Mouse (Mus musculus): Measurements from ENCODE around the gene Rasgrf2.

Gene Rasgrf2

GRCm38 (mm10) chr13:91929943-91930726 lies 201.3 kb downstream of the Rasgrf2 start:
- TF ChIP-seq GATA4 (IDR thresholded peaks at IDR 0.05; ENCODE audit: insufficient replicate concordance, low read length): no peak

- no peak for TF ChIP-seq GATA4 (IDR thresholded peaks at IDR 0.05; ENCODE audit: insufficient replicate concordance, low read length)
These were observed 202.7 kb downstream of the Rasgrf2 start for GRCm38 (mm10) chr13:91928605-91929389.

GRCm38 (mm10) chr13:91921010-91921409 lies 210.4 kb downstream of the Rasgrf2 start:
- TF ChIP-seq GATA4 (IDR thresholded peaks at IDR 0.05; ENCODE audit: insufficient replicate concordance, low read length): no peak

GRCm38 (mm10) chr13:91918764-91919163 lies 212.7 kb downstream of the Rasgrf2 start:
- TF ChIP-seq GATA4 (IDR thresholded peaks at IDR 0.05; ENCODE audit: insufficient replicate concordance, low read length): no peak

- TF ChIP-seq GATA4 (IDR thresholded peaks at IDR 0.05; ENCODE audit: insufficient replicate concordance, low read length): no peak
These were observed 213.6 kb downstream of the Rasgrf2 start for GRCm38 (mm10) chr13:91917835-91918234.

- no peak for TF ChIP-seq GATA4 (IDR thresholded peaks at IDR 0.05; ENCODE audit: insufficient replicate concordance, low read length)
These were observed 215.1 kb downstream of the Rasgrf2 start for GRCm38 (mm10) chr13:91916308-91916707.

GRCm38 (mm10) chr13:91915582-91916239 lies 215.7 kb downstream of the Rasgrf2 start:
- TF ChIP-seq GATA4 (IDR thresholded peaks at IDR 0.05; ENCODE audit: insufficient replicate concordance, low read length): no peak

- no peak for TF ChIP-seq GATA4 (IDR thresholded peaks at IDR 0.05; ENCODE audit: insufficient replicate concordance, low read length)
These were observed 216.3 kb downstream of the Rasgrf2 start for GRCm38 (mm10) chr13:91915192-91915581.

GRCm38 (mm10) chr13:91911652-91912051 lies 219.8 kb downstream of the Rasgrf2 start:
- TF ChIP-seq GATA4 (IDR thresholded peaks at IDR 0.05; ENCODE audit: insufficient replicate concordance, low read length): no peak

- no peak for TF ChIP-seq GATA4 (IDR thresholded peaks at IDR 0.05; ENCODE audit: insufficient replicate concordance, low read length)
These were observed 220.2 kb downstream of the Rasgrf2 start for GRCm38 (mm10) chr13:91911211-91911610.

- TF ChIP-seq GATA4 (IDR thresholded peaks at IDR 0.05; ENCODE audit: insufficient replicate concordance, low read length): no peak
These were observed 223.1 kb downstream of the Rasgrf2 start for GRCm38 (mm10) chr13:91908202-91908980.

GRCm38 (mm10) chr13:91906338-91906737 lies 225.1 kb downstream of the Rasgrf2 start:
- TF ChIP-seq GATA4 (IDR thresholded peaks at IDR 0.05; ENCODE audit: insufficient replicate concordance, low read length): no peak

GRCm38 (mm10) chr13:91896476-91896875 lies 235.0 kb downstream of the Rasgrf2 start:
- no peak for TF ChIP-seq GATA4 (IDR thresholded peaks at IDR 0.05; ENCODE audit: insufficient replicate concordance, low read length)

GRCm38 (mm10) chr13:91893132-91893531 lies 238.3 kb downstream of the Rasgrf2 start:
- no peak for TF ChIP-seq GATA4 (IDR thresholded peaks at IDR 0.05; ENCODE audit: insufficient replicate concordance, low read length)

All from liver, adult (tissue).